11 mouse cellular contexts compared by ENCODE assay signal in genomic region chr1:170188601-170189000, GRCm38 (mm10). TPM values are rescaled to one million over a fixed set of nuclear protein-coding genes. Genes with fewer than 3 reads are reported as not detected.
A peak's percentile ranks its signal among the peaks of the same experiment; 100 is the strongest.
DNase-seq lines count a peak whose midpoint lies in the region; ATAC-seq lines count a peak whose summit lies in the region.
"Had no signal": no experiment of that assay in that cellular context is flagged by ENCODE, and none has a peak within 500 bp of the region (broad histone marks: within the 10 kb centered on the region; RNA-seq: fewer than 3 reads in every experiment).

No protein-coding gene starts in this region.

- H3K9me3 ChIP-seq in midbrain, embryonic 15.5 days, result no peaks in the 10 kb centered on the region
- H3K9me3 ChIP-seq: liver, embryonic 15.5 days had no signal

- no peak for ATAC-seq in erythroid progenitor cell, adult 5-6 weeks (replicated peaks; ENCODE audit: low FRiP score, poor library complexity, severe bottlenecking)
- no peak for ATAC-seq in midbrain, embryonic 15.5 days (replicated peaks)

- intact Hi-C loops in left cerebral cortex, postnatal 36 days (cut with DNase I), result no loop called here

- no peak overlapping the region for H3K4me2 ChIP-seq in midbrain, embryonic 15.5 days
- H3K4me2 ChIP-seq: liver, embryonic 15.5 days had no signal

- 82% methylated on average over 11 of the region's 11 CpGs for WGBS in midbrain, embryonic 15.5 days

- no peak overlapping the region for H3K27ac ChIP-seq in midbrain, embryonic 15.5 days
- H3K27ac ChIP-seq: liver, embryonic 15.5 days had no signal

- DNase-seq in left cerebral cortex, postnatal 36 days (ENCODE audit: low spot score in 2 of 2), result peak; percentile 24 to 27
- DNase-seq in left cerebral cortex, adult 11 months (ENCODE audit: low spot score), result no peak
- DNase-seq in adrenal gland, postnatal 14 days, result peak; percentile 85
- DNase-seq in heart, adult 8-10 months (ENCODE audit: low spot score), result peak; percentile 77
- DNase-seq in skeletal muscle tissue, adult 2 months (ENCODE audit: low read depth, low spot score), result peak; percentile 85
- no peak for DNase-seq in spleen, postnatal 10 days (ENCODE audit: low spot score in 2 of 2)

- no peaks in the 10 kb centered on the region for H3K27me3 ChIP-seq in midbrain, embryonic 15.5 days (replicated peaks)
- H3K27me3 ChIP-seq: liver, embryonic 15.5 days had no signal

- H3K9ac ChIP-seq in midbrain, embryonic 15.5 days, result no peak overlapping the region
- H3K9ac ChIP-seq: liver, embryonic 15.5 days had no signal

- H3K4me1 ChIP-seq in midbrain, embryonic 15.5 days, result no peaks in the 10 kb centered on the region
- H3K4me1 ChIP-seq: liver, embryonic 15.5 days had no signal

- H3K36me3 ChIP-seq in midbrain, embryonic 15.5 days (replicated peaks), result peaks cover 10% of the 10 kb centered on the region; the same call in 1 of the 2 replicates

- H3K4me3 ChIP-seq in midbrain, embryonic 15.5 days, result no peak overlapping the region
- H3K4me3 ChIP-seq: liver, embryonic 15.5 days had no signal

RNA-seq across cellular contexts. Expression of gene Uap1, which starts 13.8 kb away (rescaled TPM):
- total RNA-seq in left cerebral cortex, postnatal 36 days (2021), result 10 to 100 TPM; 62.7 to 63.2 TPM
- total RNA-seq in adrenal gland, postnatal 14 days (2021), result 53.9 and 67.1 TPM in 2 replicates
- total RNA-seq in heart, adult 8-10 months (2022), result 10 to 100 TPM; 42.8 to 53.0 (median 45.1) TPM
- total RNA-seq in erythroid progenitor cell, adult 5-6 weeks (2015; ENCODE audit: low replicate concordance), result 43.6 and 45.7 TPM in 2 replicates
- 48.4 and 79.2 TPM in 2 replicates for total RNA-seq in erythroid progenitor cell, adult 5-6 weeks (2017; ENCODE audit: low replicate concordance)
- polyA plus RNA-seq in midbrain, embryonic 15.5 days (2015; fragmentation: Nextera tagmentation; extraction: Ambion mirVana), result 58.2 and 63.2 TPM in 2 replicates

RNA-seq across cellular contexts. Expression of gene Uhmk1, which starts 26.6 kb away (rescaled TPM):
- 100 to 1,000 TPM; 135 to 137 TPM for total RNA-seq in left cerebral cortex, postnatal 36 days (2021)
- total RNA-seq in adrenal gland, postnatal 14 days (2021), result 54.8 and 55.6 TPM in 2 replicates
- total RNA-seq in heart, adult 8-10 months (2022), result 10 to 100 TPM; 17.7 to 27.8 (median 21.7) TPM
- total RNA-seq in erythroid progenitor cell, adult 5-6 weeks (2015; ENCODE audit: low replicate concordance), result 47.6 and 56.2 TPM in 2 replicates
- total RNA-seq in erythroid progenitor cell, adult 5-6 weeks (2017; ENCODE audit: low replicate concordance), result 40.4 and 45.2 TPM in 2 replicates
- polyA plus RNA-seq in midbrain, embryonic 15.5 days (2015; fragmentation: Nextera tagmentation; extraction: Ambion mirVana), result 9.1 TPM in 2 replicates

RNA-seq across cellular contexts. Expression of gene Sh2d1b2, which starts 43.9 kb away (rescaled TPM):
- total RNA-seq in left cerebral cortex, postnatal 36 days (2021), result not detected
- total RNA-seq in adrenal gland, postnatal 14 days (2021), result not detected in 2 replicates
- total RNA-seq in heart, adult 8-10 months (2022), result not detected
- not detected in 2 replicates for total RNA-seq in erythroid progenitor cell, adult 5-6 weeks (2015; ENCODE audit: low replicate concordance)
- not detected in 2 replicates for total RNA-seq in erythroid progenitor cell, adult 5-6 weeks (2017; ENCODE audit: low replicate concordance)
- not detected in 2 replicates for polyA plus RNA-seq in midbrain, embryonic 15.5 days (2015; fragmentation: Nextera tagmentation; extraction: Ambion mirVana)
- polyA plus RNA-seq: embryonic facial prominence, embryonic 11.5 days; intestine, embryonic 14.5 days; liver, embryonic 15.5 days had no signal

Comparison
In these comparisons a context has a peak if more than half of its experiments do, and no peak if none do; other contexts are left out.
1. DNase-seq: peak in left cerebral cortex, postnatal 36 days (2 of 2), adrenal gland, postnatal 14 days (single experiment), heart, adult 8-10 months (single experiment) and skeletal muscle tissue, adult 2 months (single experiment); none in left cerebral cortex, adult 11 months (single experiment) and spleen, postnatal 10 days (0 of 2).